8 mouse cellular contexts compared by ENCODE assay signal in genomic region chr10:60191796-60192195, GRCm38 (mm10). TPM values are rescaled to one million over a fixed set of nuclear protein-coding genes. Genes with fewer than 3 reads are reported as not detected.
DNase-seq lines count a peak whose midpoint lies in the region; ATAC-seq and TF ChIP-seq lines count a peak whose summit lies in the region.

No protein-coding gene starts in this region.

- peak; percentile 67 for DNase-seq in 3134 (ENCODE audit: extremely low read depth, insufficient read length, low spot score)
- peak; percentile 77 for DNase-seq in adrenal gland, postnatal 25 days
- peak; percentile 87 for DNase-seq in kidney, postnatal 0 days (ENCODE audit: low spot score)
- DNase-seq in liver, adult 2 months (ENCODE audit: extremely low read depth, low read depth, low spot score): peak; percentile 13
- peak; percentile 64 to 70 for DNase-seq in spleen, postnatal 36 days (ENCODE audit: low spot score in 2 of 2)

- H3K27ac ChIP-seq in embryonic facial prominence, embryonic 13.5 days: no peak overlapping the region
- H3K27ac ChIP-seq in heart, embryonic 12.5 days (ENCODE audit: poor library complexity, severe bottlenecking): no peak overlapping the region
- H3K27ac ChIP-seq in kidney, postnatal 0 days: no peak overlapping the region
- no peak overlapping the region for H3K27ac ChIP-seq in liver, adult 2 months (replicated peaks; ENCODE audit: insufficient read depth, low read depth, low read length)

- H3K4me1 ChIP-seq in embryonic facial prominence, embryonic 13.5 days: peaks cover 51% of the 10 kb centered on the region
- peaks cover 31% of the 10 kb centered on the region for H3K4me1 ChIP-seq in heart, embryonic 12.5 days (replicated peaks)
- peaks cover 20% of the 10 kb centered on the region for H3K4me1 ChIP-seq in kidney, postnatal 0 days (replicated peaks; ENCODE audit: insufficient read depth, low read length)
- H3K4me1 ChIP-seq in liver, adult 2 months (ENCODE audit: control insufficient read depth, insufficient read depth, low read length): no peaks in the 10 kb centered on the region

- no peak for TF ChIP-seq POLR2A in liver, adult 2 months (IDR thresholded peaks at IDR 0.05; ENCODE audit: extremely low read depth, insufficient read depth, low read length)

- H3K36me3 ChIP-seq in embryonic facial prominence, embryonic 13.5 days: peaks cover 8% of the 10 kb centered on the region; the same call in 1 of the 2 replicates
- no peaks in the 10 kb centered on the region for H3K36me3 ChIP-seq in heart, embryonic 12.5 days
- H3K36me3 ChIP-seq in kidney, postnatal 0 days (ENCODE audit: insufficient read depth, low read length): no peaks in the 10 kb centered on the region
- no peaks in the 10 kb centered on the region for H3K36me3 ChIP-seq in liver, adult 2 months (ENCODE audit: control insufficient read depth, insufficient read depth, low read length)

- H3K79me2 ChIP-seq in liver, adult 2 months (ENCODE audit: control insufficient read depth, insufficient read depth, low read length): no peaks in the 10 kb centered on the region

- no peak for ATAC-seq in embryonic facial prominence, embryonic 13.5 days (ENCODE audit: insufficient number of reproducible peaks, insufficient read depth, low FRiP score, low TSS enrichment, low read depth)
- no peak for ATAC-seq in heart, embryonic 12.5 days (ENCODE audit: insufficient number of reproducible peaks, low FRiP score)
- ATAC-seq in kidney, postnatal 0 days (replicated peaks; ENCODE audit: low FRiP score, low read depth): 0 out of 2 replicates have a peak, but pooled peaks have one; percentile 27
- peak; percentile 63 for ATAC-seq in monocyte, adult 5-6 weeks (replicated peaks; ENCODE audit: insufficient number of reproducible peaks, low FRiP score, low TSS enrichment, poor library complexity, severe bottlenecking)

- H3K27me3 ChIP-seq in embryonic facial prominence, embryonic 13.5 days: no peaks in the 10 kb centered on the region
- peaks cover 37% of the 10 kb centered on the region for H3K27me3 ChIP-seq in heart, embryonic 12.5 days (replicated peaks)
- H3K27me3 ChIP-seq in kidney, postnatal 0 days (ENCODE audit: insufficient read depth, low read length): no peaks in the 10 kb centered on the region
- H3K27me3 ChIP-seq in liver, adult 2 months (ENCODE audit: control insufficient read depth, insufficient read depth, low read length): no peaks in the 10 kb centered on the region

- 1% methylated on average over 17 of the region's 17 CpGs for WGBS in embryonic facial prominence, embryonic 13.5 days
- under 1% methylated on average over 17 of the region's 17 CpGs for WGBS in heart, embryonic 12.5 days
- 0% methylated on average over 17 of the region's 17 CpGs for WGBS in kidney, postnatal 0 days
- WGBS in liver, adult 2 months: under 1% methylated on average over 17 of the region's 17 CpGs

- peak overlapping the region; percentile 33 for H3K4me3 ChIP-seq in embryonic facial prominence, embryonic 13.5 days
- H3K4me3 ChIP-seq in heart, embryonic 12.5 days: peak overlapping the region; percentile 38
- H3K4me3 ChIP-seq in kidney, postnatal 0 days (replicated peaks; ENCODE audit: low read depth, low read length): peak overlapping the region; percentile 24
- H3K4me3 ChIP-seq in liver, adult 2 months (ENCODE audit: insufficient read depth, low read depth, low read length): no peak overlapping the region

- H3K4me2 ChIP-seq in embryonic facial prominence, embryonic 13.5 days: peak overlapping the region; percentile 58
- peak overlapping the region; percentile 77 for H3K4me2 ChIP-seq in heart, embryonic 12.5 days
- peak overlapping the region; percentile 59 for H3K4me2 ChIP-seq in kidney, postnatal 0 days (ENCODE audit: low read length)

- 0 out of 2 replicates have a peak overlapping the region, but pooled peaks have one; percentile 32 for H3K9ac ChIP-seq in embryonic facial prominence, embryonic 13.5 days
- H3K9ac ChIP-seq in heart, embryonic 12.5 days: no peak overlapping the region
- H3K9ac ChIP-seq in kidney, postnatal 0 days (ENCODE audit: low read depth, low read length): 0 out of 2 replicates have a peak overlapping the region, but pooled peaks have one; percentile 3
- H3K9ac ChIP-seq in liver, adult 2 months (ENCODE audit: low read depth, low read length): no peak overlapping the region

- TF ChIP-seq CTCF in kidney, postnatal 0 days (IDR thresholded peaks at IDR 0.05; ENCODE audit: low read depth): peak; percentile 86
- TF ChIP-seq CTCF in liver, adult 2 months (IDR thresholded peaks at IDR 0.05; ENCODE audit: low read depth, low read length): peak; percentile 83

- H3K9me3 ChIP-seq in embryonic facial prominence, embryonic 13.5 days: no peaks in the 10 kb centered on the region
- H3K9me3 ChIP-seq in heart, embryonic 12.5 days (replicated peaks): no peaks in the 10 kb centered on the region
- no peaks in the 10 kb centered on the region for H3K9me3 ChIP-seq in kidney, postnatal 0 days (replicated peaks; ENCODE audit: low read length)

RNA-seq across cellular contexts. Expression of gene Chst3, which starts 27.3 kb away (rescaled TPM):
- total RNA-seq in adrenal gland, postnatal 25 days (2021): 0.85 and 1.7 TPM in 2 replicates
- polyA plus RNA-seq in embryonic facial prominence, embryonic 13.5 days (2015; fragmentation: Nextera tagmentation; extraction: Ambion mirVana): 2.3 and 2.7 TPM in 2 replicates
- 0.69 and 0.72 TPM in 2 replicates for polyA plus RNA-seq in heart, embryonic 12.5 days (2016; fragmentation: Nextera tagmentation; extraction: Ambion mirVana)
- polyA plus RNA-seq in kidney, postnatal 0 days (2015; fragmentation: Nextera tagmentation; extraction: Ambion mirVana): 0.87 and 0.96 TPM in 2 replicates
- 0.09 and 0.13 TPM in 2 replicates for total RNA-seq in liver, adult 2 months (2014; rRNA removed)
- 0.20 and 0.43 TPM in 2 replicates for polyA plus RNA-seq in liver, adult 2 months (2012; rRNA removed)
- total RNA-seq in monocyte, adult 5-6 weeks (2017): 6.9 to 10.5 TPM (median 8.1 TPM) in 3 replicates

Comparison
In these comparisons a context has a peak if more than half of its experiments do, and no peak if none do; other contexts are left out.
1. DNase-seq: peak in every context shown above with its lines; median percentile 87 in kidney, postnatal 0 days; 77 in adrenal gland, postnatal 25 days; 67 in 3134; 67 in spleen, postnatal 36 days; 13 in liver, adult 2 months.
2. ATAC-seq: peak in kidney, postnatal 0 days (single experiment) and monocyte, adult 5-6 weeks (single experiment); none in embryonic facial prominence, embryonic 13.5 days (single experiment) and heart, embryonic 12.5 days (single experiment).
3. H3K9ac ChIP-seq: peak in embryonic facial prominence, embryonic 13.5 days (single experiment) and kidney, postnatal 0 days (single experiment); none in heart, embryonic 12.5 days (single experiment) and liver, adult 2 months (single experiment).
4. Peak in every context shown above with its lines, with median percentiles within 50 percentile points of each other: H3K4me2 ChIP-seq.